Mouse (Mus musculus) liver, postnatal 0 days (tissue): Measurements from ENCODE around the gene Gna13.

Experiments
- CTCF ChIP-seq: sonication (generic); IDR thresholded peaks from 2 replicates; pipeline ENCODE4 v1.5.1; 2016; ENCODE audit warnings: antibody characterized with exemption, low read depth
- EP300 ChIP-seq: IDR thresholded peaks from 2 replicates; pipeline ENCODE4 v1.6.1; 2016; ENCODE audit warnings: antibody characterized with exemption, low read depth, mild to moderate bottlenecking

- no peak for TF ChIP-seq CTCF
- TF ChIP-seq EP300 = no peak
Measured at GRCm38 (mm10) chr11:109442166-109442730, 79.6 kb downstream of the Gna13 start.
